Mouse (Mus musculus): ENCODE results near the gene Myh10.

GRCm38 (mm10) chr11:68704847-68705246, 13.5 kb downstream of the Myh10 start:
- no peak for TF ChIP-seq CTCF (IDR thresholded peaks at IDR 0.05; ENCODE audit: low read depth)
- TF ChIP-seq EP300 (optimal IDR thresholded peaks at IDR 0.05): no peak

Data from stomach, postnatal 0 days (tissue).